Mouse (Mus musculus) limb, embryonic 14.5 days (tissue): ENCODE results near the gene Gm20532. TPM values are rescaled to one million over a fixed set of nuclear protein-coding genes. Genes with fewer than 3 reads are reported as not detected.

Experiments used
- ATAC-seq: fragments of 200-750 bp; cut with Nextera tagmentation; 2 replicates; pipeline ENCODE4 v1.8.0; 2017; ENCODE audit warnings: low read depth, moderate number of reproducible peaks, moderate TSS enrichment; ENCODE audit not compliant: low FRiP score
- DNase-seq: peaks from one replicate; pipeline ENCODE4 v3.0.0-alpha.2; 2015; ENCODE audit warnings: low spot score
- H3K27ac ChIP-seq: fragments of 300-500 bp; sonication (generic); replicated peaks from 2 replicates; pipeline ENCODE4 v1.5.1; 2014; ENCODE audit warnings: low read depth, mild to moderate bottlenecking, low read length, moderate library complexity, mixed read lengths
- H3K27me3 ChIP-seq: fragments of 300-500 bp; sonication (generic); 2 replicates; pipeline ENCODE4 v1.6.1; 2014; ENCODE audit warnings: low read length, mixed read lengths; ENCODE audit not compliant: control insufficient read depth, insufficient read depth
- H3K36me3 ChIP-seq: fragments of 300-500 bp; sonication (generic); 2 replicates; pipeline ENCODE4 v1.6.1; 2014; ENCODE audit warnings: mild to moderate bottlenecking, low read length, moderate library complexity, mixed read lengths; ENCODE audit not compliant: control insufficient read depth, insufficient read depth
- H3K4me1 ChIP-seq: fragments of 300-500 bp; sonication (generic); 2 replicates; pipeline ENCODE4 v1.6.1; 2014; ENCODE audit warnings: antibody characterized with exemption, low read length, mixed read lengths; ENCODE audit not compliant: control insufficient read depth, insufficient read depth
- H3K4me2 ChIP-seq: fragments of 300-500 bp; sonication (generic); replicated peaks from 2 replicates; pipeline ENCODE4 v1.6.1; 2014; ENCODE audit warnings: low read depth, mild to moderate bottlenecking, low read length, moderate library complexity; ENCODE audit not compliant: severe bottlenecking
- H3K4me3 ChIP-seq: fragments of 300-500 bp; sonication (generic); replicated peaks from 2 replicates; pipeline ENCODE4 v1.5.1; 2014; ENCODE audit warnings: low read length
- H3K9ac ChIP-seq: fragments of 300-500 bp; sonication (generic); 2 replicates; pipeline ENCODE4 v1.6.1; 2014; ENCODE audit warnings: mild to moderate bottlenecking, low read depth, low read length, moderate library complexity; ENCODE audit not compliant: severe bottlenecking
- H3K9me3 ChIP-seq: fragments of 300-500 bp; sonication (generic); 2 replicates; pipeline ENCODE4 v1.6.1; 2016; ENCODE audit warnings: low read length; ENCODE audit not compliant: control insufficient read depth
- POLR2A ChIP-seq: fragments of 200-500 bp; IDR thresholded peaks from 2 replicates; pipeline ENCODE4 v1.8.0; 2012; ENCODE audit warnings: inconsistent platforms, mild to moderate bottlenecking, moderate library complexity, borderline replicate concordance; ENCODE audit not compliant: insufficient read depth, insufficient read length; ENCODE audit errors: extremely low read depth
- WGBS: fragments of 180-500 bp; shearing (Covaris S2); extraction: QIAGEN DNeasy Blood & Tissue Kit; methylation state at CpG from one replicate; pipeline ENCODE4 v1.1.7; 2014; 5-methylcytosine and 5-hydroxymethylcytosine counted together
- polyA plus RNA-seq, 2 experiments: library from polyadenylated mRNA; depleted of rRNA in 1 of 2; stranded (reverse) in 1 of 2; unstranded in 1 of 2; fragments of >200 nt; fragmentation: Nextera tagmentation in 1 of 2; extraction: Ambion mirVana in 1 of 2; gene quantifications; 2 replicates each; pipeline versions ENCODE4 v1.2.1 to v1.2.3; 2012 to 2014

The Gm20532 gene
- polyA plus RNA-seq, 2 experiments = not detected

- no peak overlapping the region for H3K4me3 ChIP-seq
- no peak for DNase-seq
- H3K27me3 ChIP-seq = no peaks in the 10 kb centered on the region
- no peak for ATAC-seq
- no peak for TF ChIP-seq POLR2A
- H3K9me3 ChIP-seq = no peaks in the 10 kb centered on the region
- H3K9ac ChIP-seq = no peak overlapping the region
- WGBS = 84% methylated on average over 6 of the region's 6 CpGs
- no peaks in the 10 kb centered on the region for H3K4me1 ChIP-seq
- no peak overlapping the region for H3K27ac ChIP-seq
- no peak overlapping the region for H3K4me2 ChIP-seq
- H3K36me3 ChIP-seq = peaks cover 36% of the 10 kb centered on the region
Measured at GRCm38 (mm10) chr2:26594934-26595724, 8.7 kb downstream of the Gm20532 start.

DNA sequence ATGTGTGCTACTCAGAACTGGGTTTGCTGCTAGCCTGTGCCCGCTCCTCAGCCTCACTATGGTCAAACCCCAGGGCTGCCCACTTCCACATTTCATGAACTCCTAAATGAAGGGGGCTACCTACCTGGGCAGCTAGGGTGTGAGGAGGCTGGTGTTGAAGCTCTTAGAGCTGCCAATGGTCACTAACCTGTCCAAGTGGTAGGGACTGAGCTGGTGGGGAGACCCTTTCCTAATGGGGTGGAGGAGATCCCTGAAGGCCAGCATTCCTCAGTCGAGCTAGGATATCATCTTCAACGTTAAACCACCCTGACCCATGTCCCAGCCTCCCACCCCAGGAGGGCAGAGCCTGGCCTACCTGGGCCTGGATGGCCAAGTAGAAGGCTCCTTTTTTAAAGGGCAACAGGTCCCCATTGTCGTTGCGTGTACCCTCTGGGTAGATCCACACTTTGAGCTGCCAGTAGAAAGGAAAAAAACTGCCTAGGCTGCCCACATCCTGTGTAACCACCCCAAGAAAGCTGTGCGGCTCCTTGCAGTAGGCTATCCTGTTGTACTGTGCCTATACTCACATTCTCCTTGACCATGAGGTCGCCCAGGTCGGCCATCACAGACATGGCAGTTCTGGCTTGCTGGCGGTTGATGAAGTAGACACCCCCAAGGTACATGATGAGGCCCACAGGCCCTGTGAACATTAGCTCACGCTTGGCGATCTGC is 9.4 kb downstream of the Gm20532 start:
- Histone ChIP-seq H3K4me3 (no peak overlapping the region), H3K4me1 (no peaks in the 10 kb centered on the region), H3K9ac (no peak overlapping the region), H3K4me2 (no peak overlapping the region), H3K27me3 (no peaks in the 10 kb centered on the region), H3K36me3 (peaks cover 36% of the 10 kb centered on the region), H3K9me3 (no peaks in the 10 kb centered on the region), H3K27ac (no peak overlapping the region)
- no peak for ATAC-seq
- WGBS = 81% methylated on average over 11 of the region's 11 CpGs
- TF ChIP-seq POLR2A = no peak
- no peak for DNase-seq

DNA sequence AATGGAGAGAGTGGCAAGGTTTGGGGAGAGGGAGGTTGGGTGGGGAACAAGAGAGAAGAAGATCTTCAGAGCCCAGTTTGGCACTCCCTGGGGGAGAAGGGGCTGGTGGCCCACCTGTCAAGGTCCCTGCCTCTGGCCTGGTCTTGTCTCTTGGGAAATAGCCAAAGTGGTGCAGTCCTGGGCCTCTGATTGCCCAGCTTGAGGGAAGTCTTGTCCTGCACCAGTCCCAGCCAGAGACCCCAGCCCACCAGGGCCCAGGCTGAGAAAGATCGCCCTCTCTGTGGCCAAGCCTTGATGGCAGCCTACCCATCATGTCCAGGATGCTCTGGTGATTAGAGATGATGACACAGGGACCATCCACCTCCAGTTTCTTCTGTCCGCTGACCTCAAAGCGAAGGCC is 10.5 kb downstream of the Gm20532 start:
- no peak overlapping the region for H3K4me3 ChIP-seq
- TF ChIP-seq POLR2A = no peak
- ATAC-seq (no peak), DNase-seq (no peak)
- H3K4me2 ChIP-seq = no peak overlapping the region
- H3K27me3 ChIP-seq = no peaks in the 10 kb centered on the region
- H3K9me3 ChIP-seq = no peaks in the 10 kb centered on the region
- H3K9ac ChIP-seq = no peak overlapping the region
- peaks cover 35% of the 10 kb centered on the region for H3K36me3 ChIP-seq
- 89% methylated on average over 3 of the region's 3 CpGs for WGBS
- no peaks in the 10 kb centered on the region for H3K4me1 ChIP-seq
- no peak overlapping the region for H3K27ac ChIP-seq

- H3K27me3 ChIP-seq = no peaks in the 10 kb centered on the region
- peaks cover 27% of the 10 kb centered on the region for H3K36me3 ChIP-seq
- H3K9me3 ChIP-seq = no peaks in the 10 kb centered on the region
- no peak for ATAC-seq
- H3K4me3 ChIP-seq = no peak overlapping the region
- WGBS = 89% methylated on average over 2 of the region's 2 CpGs
- H3K4me2 ChIP-seq = no peak overlapping the region
- DNase-seq = no peak
- no peak overlapping the region for H3K9ac ChIP-seq
- no peak for TF ChIP-seq POLR2A
- H3K4me1 ChIP-seq = peaks cover 3% of the 10 kb centered on the region; the same call in 1 of the 2 replicates
- H3K27ac ChIP-seq = no peak overlapping the region
Measured at GRCm38 (mm10) chr2:26597810-26598209, 11.4 kb downstream of the Gm20532 start.

DNA sequence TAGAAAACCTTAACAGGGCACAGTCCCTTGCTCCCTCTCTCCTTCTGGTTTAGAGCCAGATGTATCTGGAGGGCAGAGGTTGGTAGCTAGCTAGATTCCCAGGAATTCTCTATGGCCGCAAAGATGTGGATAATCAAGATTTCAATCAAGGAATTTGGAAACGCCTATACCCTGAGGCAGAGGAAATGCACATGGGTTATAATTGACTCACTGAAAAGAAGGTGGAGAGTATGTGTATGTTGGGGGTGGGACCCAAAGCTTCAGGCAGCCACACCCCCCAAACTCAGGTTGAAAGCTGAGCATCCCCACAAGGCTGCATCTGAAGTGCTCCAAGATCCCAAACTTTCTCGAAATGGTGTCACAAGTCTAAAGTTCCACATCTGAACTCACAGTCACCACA is 12.0 kb downstream of the Gm20532 start:
- DNase-seq = no peak
- Histone ChIP-seq H3K27ac (no peak overlapping the region), H3K9me3 (no peaks in the 10 kb centered on the region), H3K4me3 (no peak overlapping the region), H3K36me3 (peaks cover 20% of the 10 kb centered on the region), H3K27me3 (no peaks in the 10 kb centered on the region), H3K9ac (no peak overlapping the region), H3K4me2 (no peak overlapping the region), H3K4me1 (peaks cover 9% of the 10 kb centered on the region)
- 66% methylated on average over 3 of the region's 3 CpGs for WGBS
- ATAC-seq = no peak
- TF ChIP-seq POLR2A = no peak
